Mouse (Mus musculus) layer of hippocampus, postnatal 36 days (tissue): ENCODE measurements at regions not wholly inside any gene's neighbourhood (a gene's known extent, or its start where the extent isn't known, plus 50 kb on each side); places are given as distances from the start of the nearest gene placed in this dataset.

Experiments
- DNase-seq, 2 experiments: peaks; one replicate each; pipeline ENCODE4 v3.0.0; 2022

DNA sequence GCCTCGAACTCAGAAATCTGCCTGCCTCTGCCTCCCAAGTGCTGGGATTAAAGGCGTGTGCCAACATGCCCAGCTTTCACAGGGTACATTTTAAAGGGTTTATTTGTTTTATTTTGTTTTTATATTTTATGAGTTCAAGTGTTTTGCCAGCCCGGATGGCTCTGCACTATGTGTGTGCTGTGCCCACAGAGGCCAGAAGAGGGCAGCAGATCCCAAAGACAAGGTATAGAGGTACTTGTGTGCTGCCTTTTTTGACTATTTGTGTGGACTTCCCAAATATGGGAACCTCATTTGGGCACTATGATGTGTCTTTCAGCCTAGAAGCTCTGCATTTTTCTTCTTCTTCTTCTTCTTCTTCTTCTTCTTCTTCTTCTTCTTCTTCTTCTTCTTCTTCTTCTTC, 176.4 kb upstream of the Azi2 start:
- no peak for DNase-seq

DNA sequence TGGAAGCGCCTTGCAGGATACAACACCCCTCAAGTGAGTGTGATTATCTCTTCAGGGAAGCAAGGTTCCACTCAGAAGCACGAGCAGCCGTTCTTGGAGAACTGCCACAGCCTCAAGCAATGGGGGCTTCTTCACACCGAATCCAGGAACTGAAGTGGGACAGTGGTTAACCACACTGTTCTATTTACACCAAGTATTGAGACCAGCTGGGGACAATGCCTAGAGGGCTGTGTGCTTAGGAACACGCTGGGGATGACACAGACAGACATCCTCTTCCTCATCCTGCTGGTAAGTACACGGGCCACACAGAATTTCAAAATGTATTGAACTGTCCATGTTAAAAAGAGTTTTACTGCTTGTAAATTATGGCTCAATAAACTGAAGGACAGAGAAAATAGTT, 177.0 kb upstream of the Azi2 start:
- no peak for DNase-seq

DNA sequence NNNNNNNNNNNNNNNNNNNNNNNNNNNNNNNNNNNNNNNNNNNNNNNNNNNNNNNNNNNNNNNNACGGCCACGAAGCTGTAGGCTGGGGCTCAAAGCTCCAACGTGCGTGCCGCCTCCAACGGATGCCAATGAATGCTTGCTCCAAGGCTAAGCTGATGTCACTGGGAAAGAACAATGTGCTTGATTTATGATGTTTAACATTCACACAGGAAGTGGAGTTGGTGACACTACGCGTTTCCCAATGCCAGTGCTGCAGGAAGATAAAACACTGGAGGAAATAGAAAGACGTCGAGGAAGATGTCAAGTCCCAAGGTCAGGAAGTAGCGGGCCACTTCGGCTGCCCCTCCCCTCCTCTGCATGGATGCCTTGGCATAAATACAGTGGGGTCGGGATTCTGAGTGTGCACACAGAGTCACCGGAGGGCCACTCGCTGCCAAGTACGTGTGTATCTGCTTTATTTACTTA, 180.7 kb upstream of the Azi2 start:
- no peak for DNase-seq

DNA sequence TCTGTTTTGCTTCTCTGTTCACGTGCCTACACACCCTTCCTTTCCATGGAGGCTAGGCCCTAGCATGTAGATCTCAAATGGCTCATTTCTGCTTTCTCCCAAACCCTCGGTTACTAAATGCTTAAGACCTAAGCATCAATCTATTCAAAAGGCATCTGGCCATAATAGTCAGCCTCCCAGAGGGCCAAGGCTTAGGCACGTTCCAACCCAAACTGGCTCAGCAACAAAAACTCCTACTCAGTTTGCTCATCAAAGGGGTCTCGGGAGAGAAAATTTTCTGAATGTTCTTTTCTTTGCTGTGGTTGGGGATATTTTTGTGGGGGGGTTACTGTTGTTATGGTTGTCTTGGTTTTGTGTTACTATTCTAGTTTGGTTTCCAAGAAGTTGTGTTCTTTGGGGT, 196.8 kb upstream of the Azi2 start:
- DNase-seq = no peak

DNA sequence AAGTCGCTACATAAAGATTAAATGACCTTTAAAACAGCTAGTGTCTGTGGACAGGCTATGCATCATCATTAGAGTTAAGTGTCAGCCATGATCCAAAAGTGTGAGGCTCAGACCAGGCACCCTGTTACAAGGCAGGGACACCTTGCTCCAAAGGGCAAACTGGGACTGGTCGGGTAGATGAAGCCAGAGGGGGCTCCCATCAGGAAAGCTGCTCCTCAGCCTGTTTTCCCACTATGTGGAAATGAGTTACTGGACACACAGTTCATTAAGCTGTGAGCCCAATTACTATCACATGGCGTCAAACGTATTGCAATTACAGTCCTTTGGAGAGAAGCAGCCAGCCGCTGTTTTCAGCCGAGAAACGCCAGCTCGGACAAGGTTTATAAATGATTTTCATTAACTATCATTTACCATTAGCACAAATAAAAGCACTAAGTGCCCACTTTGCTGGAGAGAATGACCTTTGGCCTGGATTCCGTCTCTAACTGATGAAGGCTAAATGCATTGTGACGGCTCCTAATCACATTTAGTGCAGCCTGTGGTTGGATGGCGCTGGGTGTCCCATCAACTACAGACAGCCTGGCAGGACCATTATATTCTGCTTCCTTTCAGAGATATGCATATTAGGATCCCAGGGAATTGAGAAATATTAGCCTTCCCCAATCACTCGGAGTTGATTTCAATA, 203.5 kb upstream of the Azi2 start:
- DNase-seq = no peak

DNA sequence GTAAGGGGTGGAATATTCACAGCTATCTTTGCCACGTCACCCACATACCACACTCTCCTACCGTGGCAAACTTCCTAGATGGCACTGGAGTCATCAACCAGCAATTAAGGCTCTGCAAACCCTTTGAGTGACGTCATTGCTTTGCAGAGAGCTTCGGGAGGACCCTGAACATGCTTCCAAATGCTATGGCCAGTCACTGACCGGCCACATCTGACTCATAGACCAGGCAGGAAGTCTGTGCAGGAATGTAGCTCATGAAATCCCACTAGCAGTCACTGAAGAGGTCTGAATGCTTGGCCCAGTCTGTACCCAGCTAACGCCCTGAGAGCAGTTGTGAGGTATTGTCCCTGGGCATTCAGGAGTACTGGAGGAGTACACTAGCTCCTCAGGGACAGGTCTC, 203.9 kb upstream of the Rbms3 start:
- DNase-seq = no peak

DNA sequence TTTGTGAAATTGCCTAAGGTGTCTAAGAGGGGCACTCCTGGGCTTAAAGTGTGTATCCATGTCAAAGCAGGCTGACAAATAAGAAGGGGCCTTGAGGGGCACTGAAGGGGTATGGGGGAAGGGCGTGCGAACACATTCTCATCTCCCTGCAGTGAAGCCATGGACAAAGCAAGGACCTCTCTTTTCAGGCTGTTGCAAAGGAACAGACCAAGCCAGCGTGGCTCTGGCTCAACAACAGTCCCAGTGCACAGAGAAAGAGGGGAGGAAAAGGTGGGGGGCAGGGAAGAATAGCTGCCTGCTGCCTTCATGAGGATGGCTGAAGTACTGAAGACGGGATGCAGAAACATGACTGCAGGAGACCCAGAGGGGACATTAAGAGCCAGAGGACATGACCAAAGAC, 184.9 kb upstream of the Rbms3 start:
- DNase-seq = no peak

DNA sequence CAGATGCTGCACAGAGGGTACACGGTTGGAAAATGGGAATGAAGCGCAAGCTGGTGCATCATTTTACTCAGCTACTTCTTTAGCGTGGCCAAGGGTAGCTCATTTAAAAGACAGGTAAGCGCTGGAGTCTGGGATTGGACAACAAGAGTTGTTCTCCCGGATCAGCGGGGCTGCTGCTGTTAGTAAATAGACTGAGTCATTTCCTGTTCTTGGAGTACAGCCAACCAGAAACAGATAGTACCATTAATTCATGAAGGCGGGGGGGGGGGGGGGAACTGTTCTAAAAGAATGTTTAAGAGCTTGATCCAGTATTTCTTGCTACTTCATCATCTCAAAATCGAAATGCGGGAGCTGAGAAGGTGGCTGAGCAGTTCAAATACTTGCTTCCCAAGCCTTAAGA, 183.5 kb upstream of the Rbms3 start:
- no peak for DNase-seq

DNA sequence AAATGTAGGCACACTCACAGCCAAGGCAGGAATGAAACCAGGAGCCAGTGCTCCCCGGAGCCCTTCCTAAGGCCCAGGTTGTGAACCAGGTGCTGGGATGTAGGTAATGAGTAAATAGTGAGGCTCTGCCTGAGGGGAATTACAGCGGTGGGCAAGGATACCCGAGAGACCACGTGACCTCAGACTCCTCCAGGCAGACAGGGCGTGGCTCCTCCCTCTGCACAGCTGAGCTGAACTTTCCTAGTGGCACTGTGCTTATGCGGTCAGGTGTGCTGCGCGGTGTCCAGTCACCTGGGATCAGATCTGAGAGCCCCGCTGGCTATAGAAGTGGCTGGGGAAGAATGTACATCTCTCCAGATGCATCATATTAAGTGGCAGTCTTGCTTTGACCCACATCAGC, 176.1 kb upstream of the Rbms3 start:
- no peak for DNase-seq

DNA sequence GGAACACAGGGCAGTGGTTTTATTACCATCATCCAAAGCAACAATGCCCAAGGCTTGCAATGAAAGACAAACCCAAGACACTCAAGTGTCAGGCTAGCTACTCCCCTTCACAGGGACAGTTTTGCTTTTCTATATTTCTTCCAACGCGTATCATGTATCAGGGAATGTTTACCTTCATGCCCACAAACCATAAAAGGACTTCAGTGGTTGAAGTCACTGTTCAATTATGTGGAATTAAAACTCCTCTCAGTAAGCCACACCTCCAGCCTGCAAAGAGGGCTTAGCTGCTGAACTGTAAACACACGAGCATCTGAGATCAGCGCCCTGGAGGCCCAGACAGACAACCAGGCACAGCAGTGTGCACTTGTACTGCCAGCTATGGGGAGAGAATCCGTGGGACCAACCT, 154.5 kb upstream of the Rbms3 start:
- DNase-seq = no peak

DNA sequence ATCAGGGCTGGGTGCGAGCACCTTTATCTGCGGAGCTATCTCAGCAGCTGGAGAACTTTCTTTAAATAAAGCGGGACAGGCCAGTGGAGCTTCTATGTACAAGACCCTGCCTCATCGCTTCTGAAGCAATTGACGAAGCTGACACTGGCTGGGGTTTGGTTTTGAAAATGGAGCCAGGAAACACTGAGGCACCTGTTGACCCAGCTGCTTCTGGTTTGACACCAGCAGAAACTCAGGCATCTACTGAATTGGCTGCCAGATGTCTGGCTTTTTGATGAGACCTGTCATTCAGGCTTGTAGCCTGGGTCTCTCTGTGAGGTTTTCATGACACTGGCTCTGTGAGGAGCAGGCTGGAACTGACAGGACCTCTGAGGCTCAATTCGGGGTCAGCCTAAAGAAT, 124.9 kb upstream of the Rbms3 start:
- DNase-seq = no peak

DNA sequence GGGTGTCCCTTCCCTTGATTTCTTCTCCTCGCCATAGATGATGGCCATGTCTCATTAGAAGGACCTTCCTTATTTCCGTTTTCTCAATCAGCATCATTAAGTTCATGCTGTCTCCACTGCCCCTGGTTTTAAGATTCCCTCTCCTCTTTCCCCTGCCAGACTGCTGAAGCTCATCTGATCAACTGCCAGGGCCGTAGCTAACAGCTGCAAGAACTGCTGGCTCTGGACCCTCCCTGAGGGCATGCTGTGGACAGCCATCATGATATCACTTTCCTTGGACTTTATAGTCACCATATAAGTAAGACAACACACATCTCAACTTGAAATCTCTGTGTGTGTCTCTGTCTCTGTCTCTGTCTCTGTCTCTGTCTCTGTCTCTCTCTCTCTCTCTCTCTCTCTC, 123.8 kb upstream of the Rbms3 start:
- DNase-seq = no peak

DNA sequence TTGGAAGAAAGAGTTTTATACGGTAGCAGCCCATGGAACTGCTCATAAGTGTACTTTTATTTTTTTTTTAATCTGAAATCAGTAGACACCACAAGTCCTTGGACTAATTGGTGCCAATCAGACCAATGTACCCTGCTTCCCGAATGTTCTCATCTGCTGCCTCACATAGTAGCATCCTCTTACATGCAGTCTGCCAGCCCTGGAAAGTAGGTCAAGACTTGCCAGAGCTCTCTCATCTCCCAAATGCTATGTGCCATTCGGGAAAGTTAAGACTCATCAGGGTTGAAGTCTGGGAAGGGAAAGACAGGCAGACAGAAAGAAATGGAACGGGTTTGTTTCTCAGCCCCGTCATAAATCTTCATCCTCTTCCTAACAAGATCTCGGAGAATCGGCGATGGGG, 115.2 kb upstream of the Rbms3 start:
- no peak for DNase-seq

DNA sequence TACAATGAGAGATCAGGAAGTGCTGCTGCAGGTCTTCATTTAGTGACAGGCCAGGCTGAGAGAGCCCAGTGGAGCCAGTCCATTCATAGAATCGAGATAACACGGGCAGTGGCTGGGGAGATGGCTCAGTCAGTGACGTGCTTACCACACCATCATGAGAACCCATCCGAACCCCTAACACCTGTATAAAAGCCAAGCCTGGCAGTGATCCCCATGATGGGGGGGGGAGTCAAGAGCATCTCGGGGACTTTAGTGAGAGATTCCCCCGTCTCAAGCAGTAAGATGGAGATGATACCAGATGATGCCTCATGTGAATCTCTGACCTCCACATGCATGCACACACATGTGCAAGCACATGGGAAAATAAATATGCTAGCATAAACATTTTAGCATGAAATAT, 99.7 kb upstream of the Rbms3 start:
- DNase-seq = no peak

DNA sequence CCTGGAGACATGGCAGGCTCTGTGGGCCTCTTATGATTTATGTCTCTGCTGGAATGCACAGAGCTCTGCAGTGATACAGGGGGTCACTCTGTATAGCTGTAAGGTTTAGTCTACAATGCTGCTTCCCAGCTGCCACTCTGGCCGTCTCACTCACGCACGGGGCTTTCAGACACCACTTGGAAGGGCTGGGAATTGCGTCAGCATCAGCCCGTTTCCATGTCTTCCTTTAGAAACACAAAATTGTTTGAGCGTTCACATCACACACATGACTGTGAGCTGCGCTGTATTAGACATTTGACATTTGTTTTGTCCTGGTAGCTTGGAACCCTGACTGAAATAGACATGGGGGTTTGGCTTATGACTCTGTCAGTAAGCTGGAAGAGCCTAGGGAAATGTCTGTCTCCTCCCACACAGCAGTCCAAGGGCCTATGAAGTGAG, 90.5 kb upstream of the Rbms3 start:
- no peak for DNase-seq

DNA sequence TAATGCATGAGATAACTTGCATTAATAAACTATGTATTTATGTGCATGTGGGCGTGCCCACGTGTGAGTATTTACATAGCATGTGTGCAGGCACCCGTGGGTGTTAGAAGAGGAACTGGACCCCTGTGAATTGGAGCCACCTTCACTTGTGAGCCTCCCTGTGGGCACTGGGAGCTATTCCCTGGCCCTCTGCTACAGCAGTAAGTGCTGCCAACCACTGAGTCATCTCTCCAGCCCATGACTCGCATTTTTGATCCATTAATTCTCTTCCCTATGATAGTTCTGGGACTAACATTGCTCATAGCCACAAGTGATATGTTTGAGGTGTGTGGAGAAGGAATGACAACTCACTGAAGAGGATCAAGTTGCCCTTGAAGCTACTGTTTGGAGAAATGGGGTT, 87.6 kb upstream of the Rbms3 start:
- DNase-seq = no peak

DNA sequence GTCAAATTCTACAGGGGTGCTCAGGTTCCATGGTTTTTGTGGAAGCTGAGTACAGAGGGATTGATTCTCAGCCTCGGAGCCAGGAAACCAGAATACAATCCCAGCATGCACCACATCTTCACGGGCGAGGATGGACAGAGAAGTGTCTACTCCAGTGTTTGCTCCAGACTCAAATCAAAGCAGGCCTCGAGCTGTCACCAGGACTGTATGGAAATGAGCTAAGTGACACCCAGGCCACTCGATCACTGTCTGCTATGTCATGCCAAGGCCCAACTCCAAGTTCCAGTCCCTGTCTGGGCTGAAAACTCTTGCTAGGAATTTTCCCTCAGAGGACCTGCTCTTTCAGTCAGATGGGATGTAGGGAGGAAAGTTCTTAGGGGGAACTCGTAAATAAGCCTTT, 86.8 kb upstream of the Rbms3 start:
- DNase-seq = no peak

DNA sequence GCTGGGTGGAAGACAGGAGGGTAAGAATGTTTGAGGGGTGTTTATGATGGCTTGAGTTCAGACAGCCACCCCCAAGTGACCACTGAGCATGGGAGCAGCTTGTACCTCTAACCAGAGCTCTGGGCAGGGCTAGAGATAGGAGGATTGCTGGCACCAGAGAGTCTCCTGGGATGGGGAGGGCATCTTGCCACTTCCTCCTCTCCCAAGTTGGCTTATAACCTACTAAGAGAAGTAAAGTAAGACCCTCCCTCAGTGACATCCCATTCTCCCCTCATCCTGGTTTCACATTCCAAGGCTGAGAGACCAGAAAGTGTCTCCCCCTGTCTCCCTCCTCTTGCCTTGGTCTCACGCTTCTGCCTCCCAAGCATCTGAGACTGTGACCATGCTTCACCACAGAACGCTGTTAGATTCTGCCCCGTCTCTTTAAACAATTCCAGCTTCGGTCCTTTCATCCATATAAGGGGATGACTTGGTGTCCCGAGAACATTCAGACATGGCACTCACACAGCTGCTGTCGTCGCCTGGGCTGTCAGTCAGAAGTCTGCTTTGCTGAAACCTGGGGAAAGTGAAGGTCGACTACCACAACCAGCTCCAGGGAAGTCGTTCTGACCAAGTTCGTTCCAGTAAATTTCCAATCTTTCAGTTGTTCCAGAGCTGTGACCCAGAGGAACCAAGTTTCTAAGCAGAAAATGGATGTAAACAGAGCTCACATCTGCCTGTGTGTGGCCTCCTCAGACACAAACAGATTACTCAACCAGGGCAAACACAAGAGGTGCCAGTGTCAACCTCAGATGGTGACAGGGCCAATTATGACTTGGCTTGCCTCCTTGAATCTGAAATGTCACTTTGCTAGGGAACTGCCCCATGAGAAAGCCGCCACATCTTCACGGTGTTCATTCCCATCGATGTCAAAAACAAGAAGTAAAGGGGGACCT, 85.3 kb upstream of the Rbms3 start:
- DNase-seq = no peak

DNA sequence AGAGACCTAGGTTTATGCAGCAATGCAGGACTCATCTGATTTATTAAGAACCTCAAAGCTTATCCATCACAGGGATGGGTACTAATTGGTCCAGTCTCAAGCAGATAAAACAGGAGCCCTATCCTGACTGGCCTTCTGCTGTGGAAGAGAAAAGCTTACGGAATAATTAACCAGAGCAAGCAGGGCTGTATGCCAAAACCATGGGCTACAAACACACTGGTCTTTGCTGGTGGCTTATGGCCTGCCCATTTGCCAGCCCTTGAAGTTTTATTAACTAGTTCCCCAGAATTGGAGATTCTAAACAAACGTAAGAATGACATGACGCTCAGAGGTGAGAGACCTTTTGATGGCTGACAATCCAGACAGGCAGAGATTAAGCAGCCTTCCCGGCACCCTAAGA, 83.4 kb upstream of the Rbms3 start:
- no peak for DNase-seq

DNA sequence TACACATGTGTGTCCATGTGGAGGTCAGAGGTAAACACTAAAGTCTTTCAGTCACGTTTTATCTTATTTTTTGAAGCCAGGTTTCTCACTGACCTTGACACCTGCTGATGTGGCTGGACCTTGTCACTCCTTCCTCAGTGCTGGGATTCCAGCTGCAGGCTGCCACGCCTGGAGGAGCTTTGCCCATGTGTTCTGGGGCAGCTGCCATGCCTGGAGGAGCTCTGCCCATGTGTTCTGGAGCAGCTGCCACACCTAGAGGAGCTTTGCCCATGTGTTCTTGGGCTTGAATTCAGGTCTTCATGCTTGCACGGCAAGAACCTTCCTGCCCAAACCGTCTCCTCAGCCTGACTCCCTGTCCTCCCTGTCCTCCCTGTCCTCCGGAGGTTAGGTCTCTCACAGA, 82.1 kb upstream of the Rbms3 start:
- no peak for DNase-seq

DNA sequence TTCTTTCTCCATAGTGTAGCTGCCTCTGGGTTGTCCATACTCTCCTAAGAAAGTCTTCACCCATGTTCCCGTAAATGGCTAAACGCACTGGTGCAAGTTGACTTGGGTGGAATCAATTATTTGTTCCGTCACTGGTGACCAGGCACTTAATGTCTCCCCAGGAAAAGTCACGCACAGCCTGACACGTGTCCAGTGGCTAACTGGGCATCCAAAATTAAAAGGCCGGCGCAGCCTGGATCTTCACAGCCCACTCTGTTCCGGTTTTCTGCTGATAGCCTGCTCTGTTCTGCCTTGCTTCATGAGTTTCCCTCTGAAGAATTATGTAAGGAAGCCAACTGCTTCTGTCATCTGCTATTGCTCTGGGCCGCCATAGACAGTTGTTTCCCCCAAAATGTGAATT, 81.3 kb upstream of the Rbms3 start:
- DNase-seq = no peak

DNA sequence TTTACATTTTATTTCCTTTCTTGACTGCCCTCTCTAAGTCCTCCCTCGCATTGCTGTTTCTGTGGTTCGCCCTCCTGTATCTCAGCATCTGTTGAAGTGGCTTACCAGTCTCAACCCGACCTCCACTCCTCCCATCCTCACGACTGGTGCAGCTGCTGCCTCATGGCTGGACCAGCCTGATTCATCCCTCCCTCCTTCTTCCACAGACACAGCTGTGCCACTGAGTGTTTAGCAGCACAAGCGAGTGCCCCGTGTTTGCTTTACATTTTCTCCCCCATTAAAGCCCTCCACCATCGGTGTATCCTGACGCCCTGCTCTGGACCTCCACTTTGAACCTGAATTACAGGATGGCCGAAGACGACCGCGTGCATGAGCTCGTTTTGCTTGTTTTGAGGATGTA, 80.0 kb upstream of the Rbms3 start:
- DNase-seq = no peak

DNA sequence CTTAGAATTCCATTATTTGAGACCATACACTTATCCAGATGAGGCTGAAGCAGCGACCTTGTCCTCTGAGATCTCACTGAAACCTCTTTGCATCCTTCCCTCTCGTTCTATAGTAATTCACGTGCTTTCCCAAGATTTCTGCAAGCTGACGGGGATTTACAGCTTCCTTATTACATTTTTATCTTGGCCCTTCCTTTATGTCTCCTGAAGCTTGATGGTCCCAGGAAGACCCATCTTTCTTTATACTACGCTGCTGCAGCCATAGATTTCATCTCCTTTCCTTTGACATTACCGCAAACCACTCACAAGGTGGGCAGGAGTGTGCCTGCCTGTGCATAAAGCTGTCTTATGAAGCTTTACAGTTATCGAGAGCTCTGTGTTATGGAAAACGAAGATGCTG, 63.3 kb upstream of the Rbms3 start:
- no peak for DNase-seq

DNA sequence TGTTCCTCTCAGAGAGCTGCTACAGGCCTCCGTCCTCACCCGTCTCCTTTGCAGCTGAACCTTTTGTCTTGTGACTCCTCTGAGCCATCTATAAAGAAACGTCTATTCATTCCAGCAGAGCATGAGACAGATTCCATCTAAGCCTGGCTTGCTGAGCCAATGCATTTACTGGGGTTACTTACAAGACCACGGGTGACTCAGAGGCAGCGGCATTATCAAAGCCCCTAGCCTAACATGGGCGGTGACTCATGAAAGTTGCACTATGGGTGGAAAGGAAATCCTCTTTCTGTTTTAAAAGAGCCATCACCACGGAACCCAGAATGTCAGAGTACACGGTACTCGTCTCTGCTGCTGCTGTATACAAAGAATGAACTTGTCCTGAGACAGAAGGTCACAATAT, 62.8 kb upstream of the Rbms3 start:
- no peak for DNase-seq
